Mouse (Mus musculus) embryo, embryonic 9.5 days (tissue): Measurements from ENCODE around the gene Mea1.

Experiments used
- DNase-seq: peaks from one replicate; pipeline ENCODE4 v3.0.0-alpha.2; 2017; ENCODE audit errors: extremely low spot score

Mea1 gene

GRCm38 (mm10) chr17:46669911-46670310 lies 8.7 kb upstream of the Mea1 start:
- DNase-seq, result no peak

GRCm38 (mm10) chr17:46673850-46674529 lies 4.6 kb upstream of the Mea1 start, which contains the start of gene Rrp36:
TSS of gene Rrp36 (minus strand) at chr17:46674352.
- DNase-seq, result peak; percentile 91

GRCm38 (mm10) chr17:46674530-46675283 lies 3.9 kb upstream of the Mea1 start:
- no peak for DNase-seq

- no peak for DNase-seq
These were observed 318 bp downstream of the Mea1 start for GRCm38 (mm10) chr17:46678911-46679310.

- no peak for DNase-seq
These were observed 1.5 kb downstream of the Mea1 start for GRCm38 (mm10) chr17:46679843-46680759.

GRCm38 (mm10) chr17:46680760-46681373 lies 2.3 kb downstream of the Mea1 start, which contains the start of gene Klhdc3:
TSS of gene Klhdc3 (minus strand) at chr17:46680914.
- peak; percentile 100 for DNase-seq

- peak; percentile 15 for DNase-seq
These were observed 3.0 kb downstream of the Mea1 start for GRCm38 (mm10) chr17:46681466-46682118.

- DNase-seq, result no peak
These were observed 4.2 kb downstream of the Mea1 start for GRCm38 (mm10) chr17:46682654-46683389.

GRCm38 (mm10) chr17:46685913-46686312 lies 7.3 kb downstream of the Mea1 start:
- no peak for DNase-seq

GRCm38 (mm10) chr17:46690665-46691064 lies 12.1 kb downstream of the Mea1 start:
- no peak for DNase-seq

- no peak for DNase-seq
These were observed 12.8 kb downstream of the Mea1 start for GRCm38 (mm10) chr17:46691390-46691789.

- no peak for DNase-seq
These were observed 16.0 kb downstream of the Mea1 start for GRCm38 (mm10) chr17:46694517-46695063.

GRCm38 (mm10) chr17:46698515-46698914 lies 19.9 kb downstream of the Mea1 start:
- DNase-seq, result no peak

GRCm38 (mm10) chr17:46699245-46699644 lies 20.7 kb downstream of the Mea1 start:
- DNase-seq, result no peak

GRCm38 (mm10) chr17:46699912-46700311 lies 21.3 kb downstream of the Mea1 start:
- DNase-seq, result no peak

GRCm38 (mm10) chr17:46701489-46701888 lies 22.9 kb downstream of the Mea1 start:
- no peak for DNase-seq

- DNase-seq, result no peak
These were observed 23.5 kb downstream of the Mea1 start for GRCm38 (mm10) chr17:46702100-46702499.

- no peak for DNase-seq
These were observed 23.9 kb downstream of the Mea1 start for GRCm38 (mm10) chr17:46702506-46702905.

GRCm38 (mm10) chr17:46703971-46704886 lies 25.6 kb downstream of the Mea1 start:
- DNase-seq, result no peak
